ENCODE assay signal across 8 mouse cellular contexts in genomic region chrX:52164134-52164737, GRCm38 (mm10). TPM values are rescaled to one million over a fixed set of nuclear protein-coding genes. Genes with fewer than 3 reads are reported as not detected.
DNase-seq lines count a peak whose midpoint lies in the region; ATAC-seq lines count a peak whose summit lies in the region.

No protein-coding gene starts in this region.

- peaks cover 29% of the 10 kb centered on the region for H3K27me3 ChIP-seq in heart, embryonic 10.5 days (ENCODE audit: insufficient read depth, poor library complexity, severe bottlenecking)
- H3K27me3 ChIP-seq in midbrain, embryonic 14.5 days (ENCODE audit: control insufficient read depth, insufficient read depth, low read length) = no peaks in the 10 kb centered on the region

- peak; percentile 37 for DNase-seq in kidney, adult 18-20 months
- DNase-seq in kidney, adult 11 months = no peak
- DNase-seq in adrenal gland, postnatal 25 days = peak; percentile 45
- no peak for DNase-seq in heart, embryonic 10.5 days (ENCODE audit: low spot score)
- DNase-seq in kidney, postnatal 25 days = peak; percentile 40 to 59
- peak; percentile 19 for DNase-seq in midbrain, embryonic 14.5 days
- no peak for DNase-seq in cerebellum, adult 9-11 months

- no peaks in the 10 kb centered on the region for H3K36me3 ChIP-seq in heart, embryonic 10.5 days
- H3K36me3 ChIP-seq in midbrain, embryonic 14.5 days (ENCODE audit: control insufficient read depth, insufficient read depth, low read length) = no peaks in the 10 kb centered on the region

- no peaks in the 10 kb centered on the region for H3K9me3 ChIP-seq in heart, embryonic 10.5 days
- H3K9me3 ChIP-seq in midbrain, embryonic 14.5 days (ENCODE audit: control insufficient read depth, low read length) = no peaks in the 10 kb centered on the region

- H3K4me2 ChIP-seq in midbrain, embryonic 14.5 days (ENCODE audit: low read length) = peak overlapping the region; percentile 78

- WGBS in heart, embryonic 10.5 days = 20% methylated on average over 43 of the region's 44 CpGs
- 26% methylated on average over 44 of the region's 44 CpGs for WGBS in midbrain, embryonic 14.5 days

- peak overlapping the region; percentile 68 for H3K4me3 ChIP-seq in heart, embryonic 10.5 days
- peak overlapping the region; percentile 46 for H3K4me3 ChIP-seq in midbrain, embryonic 14.5 days (replicated peaks; ENCODE audit: low read depth, low read length)

- peak overlapping the region; percentile 42 for H3K9ac ChIP-seq in midbrain, embryonic 14.5 days (replicated peaks; ENCODE audit: low read length)

- peak; percentile 5; the same call in 1 of the 2 replicates for ATAC-seq in midbrain, embryonic 14.5 days (ENCODE audit: low FRiP score, low TSS enrichment)
- ATAC-seq in monocyte, adult 5-6 weeks (replicated peaks; ENCODE audit: insufficient number of reproducible peaks, low FRiP score, low TSS enrichment, poor library complexity, severe bottlenecking) = no peak

- peaks cover 10% of the 10 kb centered on the region; the same call in 1 of the 2 replicates for H3K4me1 ChIP-seq in heart, embryonic 10.5 days
- 0 out of 2 replicates have a peak, but pooled peaks cover 3% of the 10 kb centered on the region for H3K4me1 ChIP-seq in midbrain, embryonic 14.5 days (ENCODE audit: control insufficient read depth, insufficient read depth, low read length)

- H3K27ac ChIP-seq in heart, embryonic 10.5 days = peak overlapping the region; percentile 82
- H3K27ac ChIP-seq in midbrain, embryonic 14.5 days (replicated peaks; ENCODE audit: low read depth, low read length) = no peak overlapping the region

RNA-seq across cellular contexts. Expression of gene Gpc4, which starts 0.8 kb away (rescaled TPM):
- total RNA-seq in adrenal gland, postnatal 25 days (2021) = 153 and 202 TPM in 2 replicates
- polyA plus RNA-seq in heart, embryonic 10.5 days (2016; fragmentation: Nextera tagmentation; extraction: Ambion mirVana) = 25.3 and 46.4 TPM in 2 replicates
- polyA plus RNA-seq in midbrain, embryonic 14.5 days (2014; fragmentation: Nextera tagmentation; extraction: Ambion mirVana) = 4.0 and 9.3 TPM in 2 replicates
- total RNA-seq in monocyte, adult 5-6 weeks (2017) = 0.39 to 1.2 TPM in 2 of 3 replicates, not detected in the other

Comparison
In these comparisons a context has a peak if more than half of its experiments do, and no peak if none do; other contexts are left out.
1. DNase-seq: peak in kidney, adult 18-20 months (single experiment), adrenal gland, postnatal 25 days (single experiment), kidney, postnatal 25 days (2 of 2) and midbrain, embryonic 14.5 days (single experiment); none in kidney, adult 11 months (single experiment), heart, embryonic 10.5 days (single experiment) and cerebellum, adult 9-11 months (single experiment).
2. RNA of gene Gpc4, which starts 0.8 kb away (total RNA-seq): 153 to 202 TPM in adrenal gland, postnatal 25 days; 0.39 to 1.2 TPM in monocyte, adult 5-6 weeks; every median in the first group is over 10 times any median in the second.